Mouse (Mus musculus) embryo, embryonic 11.5 days (tissue): ENCODE data around the gene Kiss1r.

Source experiments
- DNase-seq: peaks from one replicate; pipeline ENCODE4 v3.0.0-alpha.2; 2012; ENCODE audit warnings: low read depth, low spot score

Kiss1r gene

GRCm38 (mm10) chr10:79897316-79898245 is 19.2 kb upstream of the Kiss1r start:
- DNase-seq, result no peak

GRCm38 (mm10) chr10:79900951-79901410 is 15.8 kb upstream of the Kiss1r start:
- no peak for DNase-seq

- no peak for DNase-seq
Measured at GRCm38 (mm10) chr10:79906712-79907111, 10.1 kb upstream of the Kiss1r start.

- no peak for DNase-seq
Measured at GRCm38 (mm10) chr10:79907415-79907814, 9.4 kb upstream of the Kiss1r start.

- peak; percentile 91 for DNase-seq
Measured at GRCm38 (mm10) chr10:79908167-79909091, 8.3 kb upstream of the Kiss1r start, which contains the start of gene Med16. TSS of gene Med16 (minus strand) at chr10:79908923.

GRCm38 (mm10) chr10:79909092-79909922 is 7.5 kb upstream of the Kiss1r start:
- DNase-seq, result no peak

GRCm38 (mm10) chr10:79910556-79910955 is 6.2 kb upstream of the Kiss1r start, which contains the start of gene Gm26602:
TSS of gene Gm26602 (plus strand) at chr10:79910856.
- DNase-seq, result no peak

GRCm38 (mm10) chr10:79912412-79912811 is 4.4 kb upstream of the Kiss1r start:
- DNase-seq, result no peak

- DNase-seq, result no peak
Measured at GRCm38 (mm10) chr10:79914131-79914947, 2.4 kb upstream of the Kiss1r start.

GRCm38 (mm10) chr10:79914948-79915596 is 1.7 kb upstream of the Kiss1r start:
- no peak for DNase-seq

- DNase-seq, result no peak
Measured at GRCm38 (mm10) chr10:79916081-79916480, 690 bp upstream of the Kiss1r start.

- no peak for DNase-seq
Measured at GRCm38 (mm10) chr10:79917532-79918100, 845 bp downstream of the Kiss1r start.

- no peak for DNase-seq
Measured at GRCm38 (mm10) chr10:79918231-79919078, 1.7 kb downstream of the Kiss1r start.

- no peak for DNase-seq
Measured at GRCm38 (mm10) chr10:79919251-79919849, 2.6 kb downstream of the Kiss1r start.

- no peak for DNase-seq
Measured at GRCm38 (mm10) chr10:79920056-79920890, 3.5 kb downstream of the Kiss1r start.

- no peak for DNase-seq
Measured at GRCm38 (mm10) chr10:79920958-79921535, 4.3 kb downstream of the Kiss1r start, which contains the start of gene R3hdm4. TSS of gene R3hdm4 (minus strand) at chr10:79921208.

GRCm38 (mm10) chr10:79921572-79921971 is 4.8 kb downstream of the Kiss1r start:
- no peak for DNase-seq
